Mouse (Mus musculus) frontal cortex, adult (tissue): ENCODE results near the gene Adssl1.

Source experiments
- ATAC-seq: cut with Nextera tagmentation; 2 replicates; pipeline ENCODE4 v1.9.2; 2017; ENCODE audit warnings: mild to moderate bottlenecking, moderate library complexity, mixed read lengths; ENCODE audit not compliant: low TSS enrichment

Adssl1 gene

DNA sequence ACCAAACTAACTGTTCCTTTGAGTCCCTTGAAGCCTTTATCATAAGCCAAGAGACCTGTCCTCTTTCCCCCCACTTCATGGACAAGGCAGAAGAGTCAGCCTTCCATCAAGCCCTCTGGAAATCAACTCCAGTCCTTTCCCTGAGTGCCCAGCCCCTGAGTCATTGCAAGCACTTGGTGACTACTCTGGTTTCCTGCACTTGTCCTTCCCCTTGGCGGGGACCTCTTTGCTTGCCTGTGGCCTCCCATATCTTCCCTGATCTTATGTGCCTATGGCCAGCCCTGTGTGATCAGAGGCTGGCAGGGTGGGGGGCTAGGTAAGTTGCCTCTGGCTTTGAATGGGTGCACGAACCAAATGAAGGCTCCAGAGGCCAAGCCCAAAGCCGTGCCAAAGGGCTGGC lies 2.1 kb downstream of the Adssl1 start:
- ATAC-seq: no peak

DNA sequence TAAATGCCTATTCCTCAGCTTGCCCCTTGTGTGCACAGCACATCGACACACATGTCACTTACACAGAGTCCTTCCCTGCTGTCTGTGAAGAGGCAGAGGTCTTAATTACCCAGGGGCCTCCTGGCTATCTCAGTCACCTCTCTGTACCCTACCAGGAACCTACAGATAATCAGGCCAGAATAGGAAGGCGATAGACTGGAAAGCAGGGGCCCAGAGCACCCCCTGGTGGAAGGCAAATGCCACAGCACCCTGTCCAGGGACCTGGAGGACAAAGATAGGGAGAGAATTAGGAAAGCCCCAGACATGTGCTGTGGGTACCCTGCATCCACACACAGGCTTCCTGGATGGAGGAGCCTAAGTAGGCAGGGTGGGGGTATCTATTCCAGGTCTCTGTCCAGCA lies 3.9 kb downstream of the Adssl1 start:
- ATAC-seq: peak; percentile 35

DNA sequence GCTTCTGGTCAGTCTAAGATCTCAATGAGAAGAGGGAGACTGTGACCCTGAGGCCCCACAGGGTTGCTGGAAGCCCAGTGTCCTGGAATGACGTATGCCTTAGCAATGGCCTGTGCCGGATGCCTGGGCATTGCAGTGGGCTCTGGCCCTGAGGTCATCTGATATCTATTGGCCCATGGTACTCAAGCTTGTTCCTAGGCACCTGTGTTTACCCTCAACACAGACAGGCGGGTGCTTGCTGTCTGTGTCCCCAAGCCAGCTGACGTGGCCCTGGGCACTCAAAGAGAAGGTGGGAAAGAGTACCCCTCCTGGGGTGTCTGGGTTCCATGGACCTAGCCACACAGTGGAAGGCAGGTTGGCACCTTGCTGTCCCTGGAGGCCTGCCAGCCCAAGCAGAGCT lies 5.9 kb downstream of the Adssl1 start:
- ATAC-seq: no peak

DNA sequence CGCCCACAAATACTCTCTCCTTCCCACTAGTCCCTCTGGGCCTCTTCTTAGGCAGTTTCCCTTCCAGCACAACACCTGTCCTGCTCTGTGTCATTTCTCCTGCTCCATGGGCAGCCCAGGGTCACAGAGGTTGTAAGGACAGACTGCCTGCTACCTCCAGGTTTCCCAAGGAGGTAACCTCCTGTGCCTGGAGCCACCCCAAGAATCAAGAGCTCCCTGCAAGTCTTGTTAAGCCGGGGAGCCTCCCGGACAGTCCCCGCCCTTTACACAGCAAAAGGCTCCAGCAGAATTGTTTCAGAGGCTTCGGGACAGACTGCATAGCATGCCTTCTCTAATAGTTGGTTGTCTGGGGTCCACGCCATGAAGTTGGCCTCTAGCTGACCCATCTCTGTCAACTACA lies 6.6 kb downstream of the Adssl1 start:
- no peak for ATAC-seq

- ATAC-seq: no peak
These were observed 7.4 kb downstream of the Adssl1 start for GRCm38 (mm10) chr12:112627097-112627881.

GRCm38 (mm10) chr12:112628197-112628596 lies 8.4 kb downstream of the Adssl1 start:
- no peak for ATAC-seq

DNA sequence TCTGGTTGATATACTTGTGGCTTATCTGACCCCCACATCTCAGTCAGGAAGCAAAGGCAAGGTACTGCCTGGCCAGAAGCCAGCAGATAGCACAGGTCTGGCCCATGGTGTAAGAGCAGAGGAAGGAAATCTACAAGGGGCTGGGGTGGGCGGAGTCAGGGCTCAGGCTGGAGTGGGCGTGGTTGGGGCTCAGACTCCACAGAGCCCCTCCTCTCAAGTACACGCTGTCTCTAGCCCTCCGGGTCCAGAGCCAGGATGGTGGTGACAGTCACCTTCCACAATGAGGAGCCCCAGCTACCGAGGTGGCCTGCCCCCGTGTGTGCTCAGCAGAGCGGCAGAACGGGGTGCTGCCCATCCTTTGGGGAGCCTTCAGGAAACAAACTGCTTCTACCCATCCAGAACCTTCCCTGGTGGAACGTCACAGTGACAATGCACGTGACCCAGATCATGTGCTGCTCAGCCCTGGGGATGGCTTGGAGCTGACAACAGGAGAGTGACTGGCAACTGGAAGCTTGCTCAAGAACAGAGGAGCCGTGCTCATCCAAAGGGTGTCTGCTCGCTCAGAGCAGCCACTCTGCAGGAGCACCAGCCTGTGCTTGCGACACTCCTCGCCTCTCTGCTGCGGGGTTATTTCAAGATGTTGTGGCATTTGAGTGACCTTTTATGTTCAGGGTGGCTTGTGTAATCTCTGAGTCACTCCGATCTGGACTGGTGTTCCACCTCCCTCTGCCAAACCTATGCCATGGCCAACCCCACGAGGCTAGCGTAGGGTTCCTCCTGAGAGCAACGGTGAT lies 9.3 kb downstream of the Adssl1 start:
- peak; percentile 66 for ATAC-seq

GRCm38 (mm10) chr12:112630029-112630428 lies 10.2 kb downstream of the Adssl1 start:
- no peak for ATAC-seq

- no peak for ATAC-seq
These were observed 11.0 kb downstream of the Adssl1 start for GRCm38 (mm10) chr12:112630796-112631195.

DNA sequence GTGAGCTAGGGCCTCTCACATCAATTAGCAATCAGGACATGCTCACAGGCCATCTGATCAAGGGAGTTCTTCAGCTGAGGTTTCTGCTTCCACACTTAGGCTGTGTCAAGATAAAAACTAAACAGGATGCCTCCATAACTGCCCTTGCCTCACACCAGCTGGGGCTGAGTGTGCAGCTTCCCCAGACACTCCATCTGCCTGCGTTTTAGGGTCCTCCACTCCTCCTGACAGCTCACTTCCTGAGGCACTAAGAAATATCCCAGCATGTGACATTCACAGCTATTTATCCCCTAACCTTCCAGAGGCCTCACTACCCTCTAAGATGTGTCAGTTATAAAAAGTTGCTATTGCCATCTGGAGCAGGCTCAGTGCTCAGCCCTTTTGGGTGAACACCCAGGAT lies 11.6 kb downstream of the Adssl1 start:
- ATAC-seq: no peak

GRCm38 (mm10) chr12:112632084-112632777 lies 12.4 kb downstream of the Adssl1 start:
- ATAC-seq: no peak

DNA sequence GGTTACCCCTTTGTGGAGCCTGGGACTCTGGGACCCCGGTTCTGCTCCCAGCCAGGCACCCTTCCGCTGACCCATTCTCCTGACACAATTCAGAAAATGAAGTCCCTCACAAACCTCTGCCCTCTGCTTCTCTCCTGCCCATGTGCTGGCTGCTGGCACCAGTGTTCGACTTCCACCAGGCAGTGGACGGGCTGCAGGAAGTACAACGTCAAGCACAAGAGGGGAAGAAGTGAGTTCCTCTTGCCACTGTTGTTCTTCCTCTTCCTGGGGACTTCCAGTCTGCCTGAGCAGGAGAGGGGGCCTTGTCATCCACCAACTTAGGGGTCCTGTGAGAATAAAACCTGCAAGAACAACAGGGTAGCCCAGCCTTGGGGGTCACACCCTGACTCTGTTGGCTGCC lies 13.1 kb downstream of the Adssl1 start:
- ATAC-seq: no peak

DNA sequence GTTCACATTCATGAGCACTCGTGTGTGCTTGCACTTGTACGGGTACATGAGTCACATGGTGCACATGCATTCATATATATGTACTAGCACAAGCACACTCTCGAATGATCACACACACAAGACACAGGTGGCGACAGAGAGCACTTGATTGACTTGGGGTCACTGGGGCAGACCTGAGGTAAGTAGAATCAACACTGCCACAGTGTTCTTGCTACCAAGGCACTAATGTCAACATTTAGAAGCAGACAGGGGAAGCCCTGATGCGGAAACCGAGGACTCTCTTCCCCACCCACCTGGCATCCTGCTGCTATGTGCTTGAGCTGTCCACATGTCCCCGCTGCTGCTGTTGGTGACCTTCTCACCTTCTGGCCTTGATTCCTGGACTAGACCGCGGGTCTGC lies 13.8 kb downstream of the Adssl1 start:
- ATAC-seq: no peak

DNA sequence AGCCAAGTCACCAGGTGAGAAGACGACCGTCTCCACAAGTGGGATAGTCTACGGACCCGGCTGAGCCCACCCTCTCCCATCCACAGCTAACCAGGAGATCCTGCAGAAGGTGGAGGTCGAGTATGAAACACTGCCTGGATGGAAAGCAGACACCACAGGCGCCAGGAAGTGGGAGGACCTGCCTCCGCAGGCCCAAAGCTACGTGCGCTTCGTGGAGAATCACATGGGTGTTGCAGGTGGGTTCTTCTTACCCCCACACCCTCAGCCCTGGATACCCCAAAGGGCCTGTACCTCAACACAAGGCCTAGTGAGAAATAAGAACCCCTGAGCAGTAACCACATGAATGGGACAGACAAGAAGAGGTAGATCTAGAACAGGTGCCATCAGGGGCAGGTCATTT lies 19.7 kb downstream of the Adssl1 start:
- no peak for ATAC-seq

DNA sequence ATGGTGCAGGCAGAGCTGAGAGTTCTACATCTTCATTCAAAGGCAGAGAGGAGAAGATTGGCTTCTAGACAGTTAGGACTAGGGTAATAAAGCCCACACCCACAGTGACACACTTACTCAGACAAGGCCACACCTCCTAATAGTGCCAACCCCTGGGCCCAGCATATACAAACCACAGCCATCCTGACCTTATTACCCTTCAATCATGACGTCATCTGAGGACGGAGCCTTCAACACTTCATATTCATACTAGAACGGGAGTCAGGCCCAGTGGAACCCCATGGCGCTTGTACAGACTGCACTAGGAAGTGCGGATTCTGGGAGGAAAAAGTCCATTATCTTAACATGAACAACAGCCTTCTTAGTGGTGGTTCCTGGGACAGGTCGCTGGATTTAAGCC lies 23.3 kb downstream of the Adssl1 start:
- ATAC-seq: no peak

DNA sequence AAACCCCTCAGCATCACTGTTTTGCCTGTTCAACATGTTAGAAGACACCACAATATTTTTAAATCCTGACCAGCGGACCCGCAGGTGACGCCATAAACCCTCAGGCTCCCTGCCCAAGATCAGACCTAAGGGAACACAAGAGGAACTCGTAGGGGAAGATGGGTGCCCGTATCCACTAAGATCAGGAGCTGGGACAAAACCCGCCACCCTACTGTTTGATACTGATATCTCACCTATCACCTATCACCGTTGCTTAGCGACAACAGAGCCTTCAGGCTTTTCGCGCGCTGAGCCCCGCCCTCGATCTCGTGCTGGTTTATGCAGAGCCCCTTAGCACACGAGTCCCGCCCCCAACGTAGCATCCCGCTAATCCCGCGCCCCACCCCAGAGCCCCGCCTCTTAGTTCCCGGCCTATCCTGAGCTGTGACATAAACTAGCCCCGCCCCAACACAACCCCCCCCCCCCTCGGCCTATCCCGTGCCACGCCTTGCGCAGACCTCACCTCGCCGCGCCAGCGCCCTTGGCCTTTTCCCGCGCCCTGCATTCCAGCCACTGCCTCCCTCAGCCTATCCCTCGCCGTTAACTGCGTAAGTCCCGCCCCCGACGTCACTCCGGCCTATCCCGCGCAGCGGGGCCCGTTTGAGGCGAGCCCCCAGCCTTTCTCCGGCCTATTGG lies 24.5 kb downstream of the Adssl1 start, which contains the start of gene Siva1:
Siva1 (plus strand) TSS at position 500 of the 675 bp plus-strand sequence.
- ATAC-seq: peak; percentile 84

- ATAC-seq: peak; percentile 48
These were observed 25.1 kb downstream of the Adssl1 start for GRCm38 (mm10) chr12:112644855-112645506.

GRCm38 (mm10) chr12:112646139-112646538 lies 26.3 kb downstream of the Adssl1 start:
- no peak for ATAC-seq

DNA sequence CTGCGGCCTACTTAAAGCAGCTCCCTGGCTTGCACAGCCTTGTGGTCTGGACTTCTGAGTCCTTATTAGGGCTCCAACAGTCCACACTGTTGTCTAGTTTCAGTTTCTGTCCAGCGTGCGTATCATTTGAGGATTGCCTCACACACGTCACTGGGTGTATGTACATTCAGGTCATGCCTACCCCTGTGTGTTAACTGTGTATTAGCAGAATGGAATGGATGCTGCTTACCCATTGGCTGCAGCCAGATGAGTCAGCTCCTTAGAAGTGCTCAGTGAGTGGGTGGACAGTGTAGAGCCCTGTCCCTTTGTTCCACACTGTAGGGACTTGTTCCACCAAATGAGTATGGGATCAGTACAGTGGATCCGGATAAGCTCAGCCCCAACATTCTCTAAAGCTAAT lies 28.2 kb downstream of the Adssl1 start:
- no peak for ATAC-seq

DNA sequence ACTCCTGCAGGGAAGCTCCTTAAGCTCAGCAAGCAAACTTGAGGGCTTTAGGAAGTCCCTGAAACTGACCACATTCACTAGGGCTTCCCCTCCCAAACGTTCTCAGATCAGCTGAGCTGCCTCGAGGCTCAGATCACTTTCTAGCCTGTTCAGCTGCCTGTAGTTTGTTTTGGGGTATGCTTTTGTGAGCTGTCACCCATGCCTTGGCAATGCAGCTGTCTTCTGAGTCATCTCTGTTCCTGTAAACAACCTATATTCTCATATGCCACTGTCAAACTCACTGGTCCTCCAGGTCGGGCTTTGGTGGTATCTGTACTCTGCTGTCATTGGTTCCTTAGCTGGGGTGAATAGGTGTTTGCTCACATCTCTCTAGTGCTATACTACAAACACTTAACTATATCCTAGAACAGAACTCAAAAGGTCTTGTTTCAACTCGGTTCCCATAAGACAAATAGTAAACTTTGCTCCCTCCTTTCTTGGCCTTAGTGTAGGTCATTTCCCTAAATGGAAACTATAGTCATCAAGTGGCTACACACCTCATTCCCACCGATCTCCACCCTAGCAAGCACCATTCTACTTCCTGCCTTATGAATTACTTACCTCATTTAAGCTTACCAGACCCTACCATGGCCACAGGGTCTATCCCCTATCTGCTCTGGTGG lies 32.1 kb downstream of the Adssl1 start:
- ATAC-seq: no peak
